Mouse (Mus musculus) hindbrain, embryonic 10.5 days (tissue): Measurements from ENCODE around the gene Syt1. TPM values are rescaled to one million over a fixed set of nuclear protein-coding genes. Genes with fewer than 3 reads are reported as not detected.

Experiments used
- DNase-seq: peaks from one replicate; pipeline ENCODE4 v3.0.0-alpha.2; 2017; ENCODE audit warnings: low spot score
- H3K27ac ChIP-seq: fragments of 300-500 bp; sonication (generic); 2 replicates; pipeline ENCODE4 v1.5.1; 2016; ENCODE audit warnings: mild to moderate bottlenecking, moderate library complexity
- H3K27me3 ChIP-seq: fragments of 300-500 bp; sonication (generic); 2 replicates; pipeline ENCODE4 v1.6.1; 2016; ENCODE audit warnings: mild to moderate bottlenecking; ENCODE audit not compliant: poor library complexity, insufficient read depth, severe bottlenecking
- H3K36me3 ChIP-seq: fragments of 300-500 bp; sonication (generic); 2 replicates; pipeline ENCODE4 v1.6.1; 2016; ENCODE audit warnings: mild to moderate bottlenecking, moderate library complexity
- H3K4me1 ChIP-seq: fragments of 300-500 bp; sonication (generic); replicated peaks from 2 replicates; pipeline ENCODE4 v1.6.1; 2016; ENCODE audit warnings: mild to moderate bottlenecking
- H3K4me3 ChIP-seq: fragments of 300-500 bp; sonication (generic); 2 replicates; pipeline ENCODE4 v1.5.1; 2016; ENCODE audit warnings: mild to moderate bottlenecking, moderate library complexity
- H3K9me3 ChIP-seq: fragments of 300-500 bp; sonication (generic); 2 replicates; pipeline ENCODE4 v1.6.1; 2016; ENCODE audit warnings: mild to moderate bottlenecking, moderate library complexity
- WGBS: fragments of 180-500 bp; shearing (Covaris S2); methylation state at CpG from one replicate; pipeline ENCODE4 v1.1.7; 2016; 5-methylcytosine and 5-hydroxymethylcytosine counted together
- polyA plus RNA-seq: library from polyadenylated mRNA; unstranded; fragments of >200 nt; fragmentation: Nextera tagmentation; extraction: Ambion mirVana; gene quantifications from 2 replicates; pipeline ENCODE4 v1.2.1, GENCODE M21; 2016

Syt1 gene
- polyA plus RNA-seq, 1 experiment from 2014 or later = 13.6 TPM

GRCm38 (mm10) chr10:108453561-108453960, 557.2 kb downstream of the Syt1 start:
- no peaks in the 10 kb centered on the region for H3K36me3 ChIP-seq
- 55% methylated on average over 2 of the region's 2 CpGs for WGBS
- H3K9me3 ChIP-seq = no peaks in the 10 kb centered on the region
- DNase-seq = no peak
- no peak overlapping the region for H3K27ac ChIP-seq
- H3K27me3 ChIP-seq = no peaks in the 10 kb centered on the region
- no peak overlapping the region for H3K4me3 ChIP-seq
- H3K4me1 ChIP-seq = 0 out of 2 replicates have a peak, but pooled peaks cover 3% of the 10 kb centered on the region

- Histone ChIP-seq H3K4me3 (no peak overlapping the region), H3K9me3 (no peaks in the 10 kb centered on the region), H3K27me3 (no peaks in the 10 kb centered on the region), H3K36me3 (no peaks in the 10 kb centered on the region), H3K27ac (no peak overlapping the region), H3K4me1 (0 out of 2 replicates have a peak, but pooled peaks cover 3% of the 10 kb centered on the region)
- no peak for DNase-seq
- WGBS = 86% methylated on average over 9 of the region's 9 CpGs
Measured at GRCm38 (mm10) chr10:108452421-108452820, 558.4 kb downstream of the Syt1 start.

- H3K9me3 ChIP-seq = no peaks in the 10 kb centered on the region
- H3K36me3 ChIP-seq = no peaks in the 10 kb centered on the region
- 91% methylated on average over 8 of the region's 8 CpGs for WGBS
- no peak overlapping the region for H3K4me3 ChIP-seq
- H3K27ac ChIP-seq = no peak overlapping the region
- H3K27me3 ChIP-seq = no peaks in the 10 kb centered on the region
- no peak for DNase-seq
- peaks cover 7% of the 10 kb centered on the region for H3K4me1 ChIP-seq
Measured at GRCm38 (mm10) chr10:108451516-108451915, 559.3 kb downstream of the Syt1 start.

- Histone ChIP-seq H3K27ac (no peak overlapping the region), H3K27me3 (no peaks in the 10 kb centered on the region), H3K36me3 (no peaks in the 10 kb centered on the region), H3K4me3 (no peak overlapping the region), H3K9me3 (no peaks in the 10 kb centered on the region), H3K4me1 (peaks cover 16% of the 10 kb centered on the region)
- no peak for DNase-seq
- WGBS = 89% methylated on average over 4 of the region's 4 CpGs
Measured at GRCm38 (mm10) chr10:108450401-108450800, 560.4 kb downstream of the Syt1 start.

GRCm38 (mm10) chr10:108448421-108448820, 562.4 kb downstream of the Syt1 start:
- Histone ChIP-seq H3K27ac (no peak overlapping the region), H3K4me3 (no peak overlapping the region), H3K27me3 (no peaks in the 10 kb centered on the region), H3K36me3 (no peaks in the 10 kb centered on the region), H3K9me3 (no peaks in the 10 kb centered on the region), H3K4me1 (peaks cover 25% of the 10 kb centered on the region)
- DNase-seq = no peak
- WGBS = 87% methylated on average over 11 of the region's 11 CpGs
